Mouse (Mus musculus) frontal cortex, postnatal 10 days (tissue): ENCODE measurements around the gene Kiss1r.

Source experiments
- DNase-seq, 2 experiments: peaks; one replicate each; pipeline ENCODE4 v3.0.0; 2022; ENCODE audit warnings: low spot score in 2 of 2, mixed read lengths in 1 of 2

Gene Kiss1r

DNA sequence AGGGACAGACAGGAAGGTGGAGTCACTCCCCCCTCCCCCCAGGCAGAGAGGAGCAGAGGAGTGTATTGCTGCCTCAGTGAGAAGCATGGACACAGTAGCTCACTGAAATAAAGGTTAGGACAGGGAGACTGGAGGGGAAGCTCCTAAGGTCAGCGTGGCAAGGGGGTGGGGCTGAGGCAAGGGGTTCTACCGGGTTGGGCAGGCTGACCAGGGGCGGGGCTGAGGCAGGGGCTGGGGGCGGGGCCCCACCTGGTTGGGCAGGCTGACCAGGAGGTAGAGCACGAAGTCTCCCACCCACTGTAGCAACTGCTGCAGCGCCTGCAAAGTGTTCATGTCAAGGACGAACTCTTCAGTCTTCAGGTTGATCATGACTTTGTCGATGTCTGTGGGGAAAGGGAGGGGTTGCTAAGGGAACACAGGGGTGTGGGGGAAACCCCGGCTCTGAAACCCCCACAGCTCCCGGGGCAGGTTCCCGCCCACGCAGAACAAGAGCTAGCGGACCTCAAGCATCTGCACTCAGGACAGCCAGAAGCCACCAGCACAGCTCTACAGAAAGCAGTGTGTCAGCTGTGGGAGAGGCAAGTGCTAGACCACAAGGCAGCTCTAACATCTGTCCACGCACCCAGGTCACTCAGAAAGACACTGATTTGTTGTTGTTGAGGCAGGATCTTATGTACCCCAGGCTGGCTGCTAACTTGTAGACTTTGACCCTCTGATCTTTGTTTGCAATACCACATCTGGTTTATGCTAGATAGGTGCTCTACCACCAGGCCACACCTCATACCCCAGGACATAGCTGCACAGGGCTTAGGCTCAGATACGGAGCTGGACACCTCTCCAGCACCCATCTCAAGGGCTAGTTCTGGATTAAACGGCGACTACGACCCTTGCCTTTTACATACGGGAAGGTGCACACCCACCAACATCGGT lies 19.2 kb upstream of the Kiss1r start:
- DNase-seq = no peak

DNA sequence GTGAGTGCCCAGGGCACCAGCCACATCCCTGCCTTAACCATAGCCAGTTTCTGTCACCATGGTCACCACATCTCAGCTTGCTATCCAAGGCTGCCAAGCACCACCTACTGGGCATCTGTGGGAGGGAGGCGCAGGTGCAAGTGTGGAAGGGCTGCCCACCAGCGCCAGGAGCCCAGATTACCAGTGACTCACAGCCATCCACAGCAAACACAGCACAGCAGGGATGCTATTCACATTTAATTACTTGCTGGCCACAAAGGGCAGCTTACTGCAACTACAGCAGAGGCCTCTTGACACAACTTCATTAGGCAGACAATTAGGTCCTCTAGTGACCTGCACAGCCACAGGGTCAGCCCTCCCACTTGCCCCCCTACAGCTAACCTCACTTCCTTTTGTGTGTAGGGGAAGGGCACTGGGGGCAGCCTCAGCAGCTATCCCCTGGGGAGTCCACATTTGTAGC lies 15.8 kb upstream of the Kiss1r start:
- DNase-seq = peak; percentile 53 to 71

DNA sequence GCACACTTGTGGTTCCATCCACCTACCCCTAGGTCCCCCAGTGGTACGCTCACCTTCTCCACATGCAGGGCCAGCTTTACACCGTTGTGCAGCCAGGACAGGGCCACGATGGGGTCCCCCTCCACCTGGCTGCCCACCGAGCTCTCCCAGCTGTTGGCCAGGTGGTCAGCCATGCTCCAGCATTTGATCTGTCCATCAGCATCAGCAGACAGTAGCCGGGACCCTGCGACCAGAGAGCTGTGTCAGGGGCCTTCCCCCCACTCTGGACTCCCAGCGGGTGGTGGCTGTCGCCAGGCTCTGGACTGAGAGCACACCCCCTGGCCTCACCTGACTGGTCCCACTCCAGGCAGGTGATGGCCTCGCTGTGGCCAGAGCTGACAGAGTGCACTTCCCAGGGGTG lies 10.1 kb upstream of the Kiss1r start:
- DNase-seq = no peak

DNA sequence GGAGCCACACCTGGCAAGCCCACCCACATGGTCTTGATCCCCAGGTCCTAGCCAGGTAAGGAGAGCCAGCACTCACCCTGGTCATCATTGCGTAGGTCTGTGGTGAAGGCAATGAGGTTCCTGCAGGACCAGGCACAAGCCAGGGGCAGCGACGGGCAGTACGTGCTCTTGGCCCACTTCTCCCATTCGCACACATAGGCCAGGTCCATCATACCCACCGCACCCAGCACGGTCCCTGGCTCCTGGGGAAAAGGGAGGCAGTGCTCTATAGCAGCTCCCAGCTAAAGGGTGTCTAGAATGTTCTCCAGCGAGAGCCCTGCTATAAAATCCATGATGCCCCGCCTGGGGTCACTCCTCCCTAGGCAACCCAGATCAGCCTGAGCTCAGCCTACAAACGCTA lies 9.4 kb upstream of the Kiss1r start:
- no peak for DNase-seq

DNA sequence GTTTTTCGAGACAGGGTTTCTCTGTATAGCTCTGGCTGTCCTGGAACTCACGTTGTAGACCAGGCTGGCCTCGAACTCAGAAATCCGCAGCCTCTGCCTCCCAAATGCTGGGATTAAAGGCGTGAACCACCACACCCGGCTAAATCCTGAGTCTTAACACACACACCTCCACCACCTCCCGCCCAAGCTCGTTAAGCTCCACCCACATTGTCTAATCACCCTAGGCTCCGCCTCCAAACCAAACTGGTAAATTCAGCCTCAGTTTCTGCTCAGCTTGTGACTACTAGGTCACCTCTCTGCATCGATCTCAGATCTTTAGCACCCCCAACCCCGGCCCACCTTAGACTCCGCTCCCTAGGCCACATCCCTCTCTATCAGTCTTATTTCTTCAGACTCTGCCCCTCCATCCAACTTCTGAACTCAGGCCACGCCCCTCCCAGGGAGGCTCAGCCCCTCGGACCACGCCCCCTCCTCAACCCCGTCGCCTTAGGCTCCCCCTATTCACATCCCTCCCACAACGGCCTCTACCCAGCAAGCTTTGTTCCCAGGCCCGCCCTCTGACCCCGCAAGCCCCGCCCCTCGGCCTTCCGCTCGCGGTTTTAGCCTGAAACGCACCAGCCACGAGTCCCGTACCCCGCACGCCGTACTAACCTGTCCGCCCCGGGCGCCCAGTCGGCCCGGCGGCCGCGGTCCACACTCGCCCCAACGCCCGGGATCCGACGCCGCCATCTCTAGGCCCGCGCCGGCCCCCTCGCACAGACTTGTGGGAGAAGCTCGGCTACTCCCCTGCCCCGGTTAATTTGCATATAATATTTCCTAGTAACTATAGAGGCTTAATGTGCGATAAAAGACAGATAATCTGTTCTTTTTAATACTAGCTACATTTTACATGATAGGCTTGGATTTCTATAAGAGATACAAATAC lies 8.3 kb upstream of the Kiss1r start, which contains the start of gene Med16:
Gene Med16, minus strand, starts transcription at position 757 of the 925 bp plus-strand sequence.
- DNase-seq = peak; percentile 95

DNA sequence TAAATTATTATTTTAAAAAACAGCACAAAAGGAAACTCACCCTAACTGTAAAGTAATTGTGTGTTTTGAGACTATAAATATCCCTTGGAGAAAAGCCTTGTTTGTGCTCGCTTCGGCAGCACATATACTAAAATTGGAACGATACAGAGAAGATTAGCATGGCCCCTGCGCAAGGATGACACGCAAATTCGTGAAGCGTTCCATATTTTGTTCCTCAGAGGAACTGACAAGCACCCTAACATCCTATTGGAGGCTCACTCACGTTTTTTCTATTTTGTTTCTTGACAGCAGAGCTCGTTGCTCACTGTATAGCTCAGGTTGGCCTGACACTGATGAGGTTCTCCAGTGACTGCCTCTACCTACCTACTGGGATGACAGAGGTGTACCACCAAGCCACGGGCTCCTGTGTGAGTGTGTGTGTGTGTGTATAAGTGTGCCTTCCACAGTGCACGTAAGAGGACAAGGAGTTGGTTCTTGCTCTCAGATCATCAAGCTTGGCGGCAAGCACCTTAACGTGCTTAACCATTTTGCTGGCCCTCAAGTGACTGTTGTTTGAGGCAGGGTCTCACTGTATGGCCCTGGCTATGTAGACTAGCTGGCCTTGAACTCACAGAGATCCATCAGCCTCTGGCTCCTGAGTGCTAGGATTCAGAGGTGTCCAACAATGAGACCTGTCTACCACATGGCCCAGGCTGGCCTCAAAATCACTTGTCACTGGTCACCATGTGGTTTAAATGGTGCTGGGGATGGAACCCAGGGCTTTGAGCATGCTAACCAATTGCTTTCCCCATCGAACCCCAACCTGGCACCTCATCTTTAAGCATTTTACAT lies 7.5 kb upstream of the Kiss1r start:
- no peak for DNase-seq

DNA sequence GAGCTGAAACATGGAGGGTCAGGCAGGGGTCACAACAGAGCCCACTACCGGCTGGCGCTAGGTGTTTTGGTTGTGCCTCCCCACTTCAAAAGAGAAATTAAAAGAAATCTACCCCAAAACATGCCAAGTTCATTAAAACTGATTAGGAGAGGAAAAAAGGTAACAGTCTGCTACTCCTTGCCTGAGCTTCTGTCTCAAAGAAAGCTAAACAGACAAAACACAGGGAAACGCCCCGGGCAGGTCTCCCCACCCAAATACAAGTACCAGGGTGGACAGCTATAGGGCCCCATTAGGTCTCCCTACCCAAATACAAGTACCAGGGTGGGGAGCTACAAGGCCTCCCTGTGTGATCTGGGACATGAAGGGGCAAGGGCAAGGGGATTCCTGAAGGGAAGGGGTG lies 6.2 kb upstream of the Kiss1r start, which contains the start of gene Gm26602:
Gene Gm26602, plus strand, starts transcription at position 301 of the 400 bp plus-strand sequence.
- no peak for DNase-seq

DNA sequence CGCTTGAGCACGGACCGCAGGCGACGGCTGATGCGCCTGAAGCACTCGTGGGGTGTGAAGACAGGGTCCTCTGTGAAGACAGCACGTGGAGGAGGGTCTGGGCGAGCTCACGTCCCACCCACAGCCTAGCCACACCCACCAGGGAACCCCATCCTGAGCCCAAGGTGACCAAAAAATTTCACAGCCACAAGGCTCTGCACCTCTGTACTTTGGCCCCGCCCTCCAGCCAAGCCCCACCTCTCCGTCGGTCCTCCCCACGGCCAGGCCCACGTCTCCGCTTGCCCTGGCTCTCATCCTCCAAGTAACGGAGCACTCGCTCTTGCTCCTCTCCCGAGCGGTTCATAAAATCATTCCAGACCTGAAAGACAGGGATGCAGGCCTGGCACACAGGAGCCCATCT lies 4.4 kb upstream of the Kiss1r start:
- no peak for DNase-seq

DNA sequence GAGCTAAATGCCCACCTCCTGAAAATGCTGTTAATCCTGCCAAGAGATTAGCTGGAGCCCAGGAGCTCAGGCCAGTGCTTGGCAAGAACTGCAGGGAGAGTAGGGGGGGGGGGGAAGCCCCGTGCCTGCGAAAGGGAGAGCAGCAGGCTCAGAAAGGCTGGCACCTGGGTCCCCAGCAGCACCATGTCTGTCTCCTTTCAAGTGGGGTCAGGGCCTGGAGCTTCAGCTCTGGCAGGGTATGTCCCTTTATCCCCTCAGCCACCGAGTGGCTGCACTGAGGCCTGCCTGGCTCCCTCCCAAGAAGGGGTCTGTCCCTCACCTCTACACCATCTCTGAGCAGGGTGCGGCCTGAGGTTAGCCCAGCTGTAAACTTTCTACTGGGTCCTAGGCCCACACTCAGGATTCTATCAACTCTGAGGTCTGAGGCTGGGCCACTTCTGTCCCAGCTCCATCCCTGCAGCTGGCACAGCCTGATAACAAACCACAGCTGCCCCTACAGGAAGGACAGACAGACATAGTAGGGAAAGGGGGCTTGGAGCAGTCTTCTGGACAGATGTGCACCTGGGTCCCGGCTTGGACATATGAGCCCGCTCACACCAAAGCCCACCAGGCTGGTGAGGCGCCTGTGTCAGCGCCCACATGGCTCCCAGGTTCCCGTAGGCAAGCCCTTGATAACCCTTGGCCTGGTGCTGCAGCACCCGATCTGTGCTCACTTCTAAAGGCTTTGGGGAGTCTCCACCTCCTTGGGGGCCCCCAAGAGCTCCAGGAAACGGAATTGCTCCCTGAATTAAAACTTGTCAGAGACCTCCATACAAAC lies 2.4 kb upstream of the Kiss1r start:
- no peak for DNase-seq

DNA sequence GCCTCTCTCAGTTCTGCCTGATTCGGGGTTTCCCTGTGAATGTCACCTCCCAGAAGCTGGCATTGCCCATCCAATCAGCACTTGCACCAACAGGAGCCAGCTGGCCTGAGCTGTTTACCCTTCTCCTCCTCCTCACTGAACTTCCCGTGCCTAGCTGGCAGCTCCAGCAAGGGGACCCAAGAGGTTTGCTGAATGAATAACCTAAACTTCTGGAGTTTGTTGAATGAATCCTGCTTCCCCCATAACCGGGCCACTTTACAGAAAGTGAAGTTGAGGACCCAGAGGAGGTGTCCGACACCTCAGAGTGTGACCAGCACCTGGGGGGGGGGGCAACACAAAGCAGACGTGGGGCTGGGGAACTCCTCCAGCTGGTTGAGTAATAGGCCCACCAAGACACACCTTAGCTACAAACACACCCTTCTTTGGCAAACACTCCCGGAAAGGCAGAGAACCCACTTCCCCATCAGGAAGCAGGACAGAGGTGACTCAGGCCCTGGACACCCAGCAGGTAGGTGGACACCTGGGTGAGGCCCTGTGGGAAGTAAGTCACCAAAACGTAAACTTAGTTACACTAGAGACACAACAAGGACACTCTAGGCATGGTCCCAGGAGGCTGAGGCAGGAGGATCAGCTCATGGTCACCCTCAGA lies 1.7 kb upstream of the Kiss1r start:
- no peak for DNase-seq

DNA sequence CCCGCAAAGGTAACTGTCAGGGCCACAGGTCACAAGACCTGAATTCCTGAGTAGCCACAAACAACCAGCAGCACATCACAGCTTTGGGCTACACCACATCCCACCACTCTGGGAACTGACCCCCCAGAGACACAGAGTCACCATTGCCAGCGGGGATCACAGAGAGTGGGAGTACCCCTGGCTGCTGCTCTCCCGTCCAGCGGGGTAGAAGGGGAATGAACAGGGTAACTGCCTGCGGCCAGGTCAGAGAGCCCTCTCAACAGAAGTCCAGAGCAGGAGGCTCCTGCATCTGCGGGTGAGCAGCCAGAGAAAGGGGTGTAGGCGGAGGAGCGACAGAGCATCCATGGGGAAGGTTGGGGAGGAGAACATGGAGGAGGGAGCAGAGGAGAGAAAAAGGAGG lies 690 bp upstream of the Kiss1r start:
- DNase-seq = no peak

DNA sequence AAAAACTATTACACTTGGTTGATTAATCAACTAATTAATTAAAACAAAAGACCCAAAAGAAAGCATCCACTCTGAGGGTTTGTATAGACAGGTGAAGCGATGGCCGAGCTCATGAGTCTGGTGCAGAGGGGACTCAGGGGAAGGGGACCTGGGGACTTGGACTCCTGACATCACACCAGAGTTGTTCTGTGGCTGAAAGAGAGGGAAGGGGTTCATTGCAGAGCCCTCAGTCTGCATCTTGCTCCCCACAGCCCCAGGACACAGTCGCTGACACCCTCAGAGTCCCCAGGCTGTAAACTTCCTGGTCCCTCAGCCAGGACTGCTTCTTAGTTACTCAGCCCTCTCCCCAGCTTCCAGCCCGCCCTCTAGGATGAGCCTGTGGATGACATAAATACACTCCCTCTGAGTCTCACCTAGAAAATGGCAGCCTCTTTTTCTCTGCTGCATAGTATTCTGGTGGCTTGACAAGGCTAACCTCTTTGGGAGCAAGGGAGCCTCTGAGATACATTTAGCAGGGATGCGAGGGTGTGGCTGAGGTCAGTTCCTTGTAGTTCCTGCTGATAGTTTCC lies 845 bp downstream of the Kiss1r start:
- DNase-seq = no peak

DNA sequence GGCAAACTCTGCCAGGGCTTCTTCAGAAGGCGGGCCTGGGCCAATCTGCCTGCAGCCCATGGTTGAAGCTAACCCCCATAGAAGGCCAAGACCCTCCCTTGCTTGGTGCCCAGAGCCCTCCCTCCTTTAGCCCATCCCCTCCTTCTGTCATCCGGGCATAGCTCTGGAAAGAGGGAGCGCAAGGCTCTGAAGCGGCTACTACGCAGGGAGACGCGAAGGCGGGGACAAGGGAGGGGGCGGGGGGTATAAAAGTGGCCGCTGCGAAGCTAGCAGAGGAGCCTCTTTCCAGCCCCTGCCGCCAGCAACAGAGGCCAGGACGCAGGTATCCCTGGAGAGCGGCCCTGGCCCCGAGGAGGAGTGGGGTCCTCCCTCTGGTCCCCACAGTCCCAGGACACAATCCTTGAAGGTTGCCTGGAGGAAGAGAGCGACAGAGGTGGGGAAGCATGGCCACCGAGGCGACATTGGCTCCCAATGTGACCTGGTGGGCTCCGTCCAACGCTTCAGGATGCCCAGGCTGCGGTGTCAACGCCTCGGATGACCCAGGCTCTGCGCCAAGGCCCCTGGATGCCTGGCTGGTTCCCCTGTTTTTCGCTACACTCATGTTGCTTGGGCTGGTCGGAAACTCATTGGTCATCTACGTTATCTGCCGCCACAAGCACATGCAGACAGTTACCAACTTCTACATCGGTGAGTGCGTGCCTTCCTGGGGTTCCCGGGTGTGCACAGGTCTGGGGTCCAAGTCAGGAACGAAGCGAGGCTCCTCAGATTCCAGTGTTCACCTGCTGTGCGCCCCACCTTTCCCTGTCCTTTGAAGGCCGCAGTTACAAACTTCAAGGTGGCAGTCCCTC lies 1.7 kb downstream of the Kiss1r start:
- no peak for DNase-seq

DNA sequence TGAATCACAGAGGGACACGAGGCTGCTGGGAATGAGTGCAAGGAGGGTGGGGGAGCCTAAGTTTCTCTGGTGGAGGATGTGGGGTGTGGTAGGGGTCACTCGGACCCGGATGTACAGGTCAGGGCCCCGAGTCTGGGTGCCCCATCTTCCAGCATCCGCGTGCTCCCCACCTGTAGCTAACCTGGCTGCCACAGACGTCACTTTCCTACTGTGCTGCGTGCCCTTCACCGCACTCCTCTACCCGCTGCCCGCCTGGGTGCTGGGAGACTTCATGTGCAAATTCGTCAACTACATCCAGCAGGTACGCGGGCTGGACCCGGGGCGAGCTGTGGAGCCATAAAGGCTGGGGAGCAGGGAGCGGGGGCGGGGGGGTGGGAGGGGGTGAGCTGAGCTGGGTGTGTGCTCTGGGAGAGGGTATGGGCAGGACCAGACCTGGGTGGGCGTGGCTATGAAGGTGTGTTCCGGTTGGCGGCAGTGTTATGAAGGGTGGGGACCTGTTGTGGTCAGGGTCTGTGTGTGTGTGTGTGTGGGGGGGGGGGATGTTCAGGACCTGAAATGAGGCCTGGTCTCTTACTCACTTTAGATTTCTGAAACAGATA lies 2.6 kb downstream of the Kiss1r start:
- no peak for DNase-seq

DNA sequence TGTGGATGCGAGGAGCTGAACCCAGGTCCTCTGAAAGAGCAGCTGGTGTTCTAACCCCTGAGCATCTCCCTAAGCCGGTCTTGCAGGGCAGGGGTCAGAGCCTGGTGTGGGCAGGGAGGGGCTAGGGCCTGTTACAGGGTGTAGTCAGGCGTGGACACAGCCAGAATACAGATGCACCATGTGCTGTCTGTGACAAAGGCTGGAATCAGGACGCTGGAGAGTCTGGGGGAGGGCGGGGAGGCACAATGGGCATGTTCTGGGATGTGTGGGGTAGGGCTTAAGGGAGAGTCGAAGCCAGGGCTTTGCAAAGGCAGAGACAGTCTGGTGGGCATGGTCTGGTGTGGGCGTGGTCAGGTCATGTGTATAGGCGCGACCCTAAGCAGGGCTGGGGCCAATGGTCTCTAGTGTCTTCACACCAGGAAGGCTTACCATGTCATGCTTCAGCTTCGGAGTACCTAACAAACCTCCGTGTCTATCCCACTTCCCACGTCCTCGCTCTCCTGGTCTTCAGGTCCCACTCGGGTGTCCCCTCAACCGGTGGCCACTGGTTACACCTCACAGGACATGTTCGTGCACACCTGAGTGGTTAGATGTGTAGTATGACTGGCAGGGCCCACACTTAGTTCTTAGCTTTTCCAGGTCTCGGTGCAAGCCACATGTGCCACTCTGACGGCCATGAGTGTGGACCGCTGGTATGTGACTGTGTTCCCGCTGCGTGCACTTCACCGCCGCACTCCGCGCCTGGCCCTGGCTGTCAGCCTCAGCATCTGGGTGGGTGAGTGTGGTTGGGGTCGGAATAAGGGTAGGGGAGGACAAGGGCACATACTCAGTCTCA lies 3.5 kb downstream of the Kiss1r start:
- DNase-seq = no peak

DNA sequence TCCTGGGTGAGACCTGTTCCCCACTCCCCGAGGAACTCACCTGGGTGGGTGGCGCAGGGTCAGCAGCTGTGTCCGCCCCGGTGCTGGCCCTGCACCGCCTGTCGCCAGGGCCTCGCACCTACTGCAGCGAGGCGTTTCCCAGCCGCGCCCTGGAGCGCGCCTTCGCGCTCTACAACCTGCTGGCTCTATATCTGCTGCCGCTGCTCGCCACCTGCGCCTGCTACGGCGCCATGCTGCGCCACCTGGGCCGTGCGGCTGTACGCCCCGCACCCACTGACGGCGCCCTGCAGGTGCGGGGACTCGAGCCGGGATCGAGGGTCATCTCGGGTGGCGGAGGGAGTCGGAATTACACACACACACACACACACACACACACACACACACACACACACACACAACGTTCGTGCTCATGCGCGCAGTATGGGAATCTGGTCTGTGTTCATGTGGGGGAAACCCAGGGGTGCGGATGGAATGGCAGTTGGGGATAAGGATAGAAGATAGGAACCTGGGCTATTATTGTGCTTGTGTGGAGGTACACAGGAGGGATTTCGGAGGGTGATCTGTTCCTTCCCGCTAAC lies 4.3 kb downstream of the Kiss1r start, which contains the start of gene R3hdm4:
Gene R3hdm4, minus strand, starts transcription at position 251 of the 578 bp plus-strand sequence.
- DNase-seq = no peak

DNA sequence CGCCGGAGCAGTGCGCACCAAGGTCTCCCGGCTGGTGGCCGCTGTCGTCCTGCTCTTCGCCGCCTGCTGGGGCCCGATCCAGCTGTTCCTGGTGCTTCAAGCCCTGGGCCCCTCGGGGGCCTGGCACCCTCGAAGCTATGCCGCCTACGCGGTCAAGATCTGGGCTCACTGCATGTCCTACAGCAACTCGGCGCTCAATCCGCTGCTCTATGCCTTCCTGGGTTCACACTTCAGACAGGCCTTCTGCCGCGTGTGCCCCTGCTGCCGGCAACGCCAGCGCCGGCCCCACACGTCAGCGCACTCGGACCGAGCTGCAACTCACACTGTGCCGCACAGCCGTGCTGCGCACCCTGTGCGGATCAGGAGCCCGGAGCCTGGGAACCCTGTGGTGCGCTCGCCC lies 4.8 kb downstream of the Kiss1r start:
- DNase-seq = no peak
